Mouse (Mus musculus) 3134 (cell line): Measurements from ENCODE around the gene Klrc1.
"Not testable (repeated sequence)": the region's sequence is repeated elsewhere in the genome, so short reads cannot be mapped to it uniquely, and the experiment has no call there.

Source experiments
- DNase-seq: peaks from one replicate; pipeline ENCODE4 v3.0.0-alpha.2; 2011; ENCODE audit warnings: low spot score; ENCODE audit not compliant: insufficient read length; ENCODE audit errors: extremely low read depth

Klrc1 gene

DNA sequence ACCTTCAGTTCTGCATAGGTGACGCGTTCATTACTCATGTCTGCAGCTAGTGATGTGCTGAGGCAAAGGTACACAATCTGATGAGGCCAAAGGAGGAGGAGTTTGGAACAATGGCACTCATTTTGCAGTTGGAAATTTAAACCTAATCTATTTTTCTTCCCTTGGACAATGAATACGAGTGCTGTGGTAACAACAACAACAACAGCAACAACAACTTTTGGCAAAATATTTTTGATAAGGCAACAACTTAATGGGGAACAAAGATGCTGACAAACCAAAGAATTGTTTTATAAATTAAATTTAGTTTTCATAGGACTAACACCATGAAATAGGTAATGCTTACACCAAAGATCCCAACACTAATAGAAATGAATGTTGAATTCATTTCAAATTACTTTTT is at the start of gene Klrc1:
Klrc1 (minus strand) TSS at position 101 of the 400 bp plus-strand sequence.
- no peak for DNase-seq

DNA sequence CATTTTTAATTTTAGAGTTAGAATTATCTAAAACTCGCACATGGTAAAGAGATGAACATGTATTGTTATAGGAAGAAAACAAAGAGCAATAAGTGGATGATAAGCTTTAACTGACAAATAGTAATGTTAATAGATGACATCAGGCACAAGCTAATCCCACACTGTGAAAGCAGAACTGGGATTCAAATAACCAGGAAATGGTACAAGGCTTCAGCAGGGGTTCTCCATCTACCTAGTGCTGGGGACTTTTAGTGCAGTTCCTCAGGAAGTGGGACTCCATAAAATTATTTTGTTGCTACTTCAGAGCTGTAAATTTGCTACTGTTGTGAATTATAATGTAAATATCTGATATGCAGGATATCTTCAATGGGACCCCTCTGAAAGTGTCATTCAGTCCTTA is 48.5 kb upstream of the Klrc1 start:
- no peak for DNase-seq

DNA sequence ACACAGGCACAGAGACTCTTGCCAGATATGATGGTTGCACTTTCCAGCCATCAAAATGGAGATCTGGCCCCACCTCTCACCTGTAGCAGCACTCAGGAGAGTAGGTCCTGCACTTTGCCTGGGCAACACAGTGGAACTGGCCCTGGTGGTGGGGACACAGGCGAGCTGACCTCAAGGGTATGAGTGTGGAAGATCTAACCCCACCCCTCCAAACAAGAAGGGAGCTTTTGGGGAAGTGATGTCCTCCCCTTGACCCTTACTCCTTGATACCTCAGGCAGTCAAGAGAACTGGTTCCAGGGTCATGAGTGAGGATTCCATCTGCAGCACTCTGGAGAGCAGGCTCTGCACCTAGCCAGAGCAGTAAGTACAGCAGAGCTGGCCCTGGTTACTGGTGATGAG is 42.6 kb upstream of the Klrc1 start:
- no peak for DNase-seq

DNA sequence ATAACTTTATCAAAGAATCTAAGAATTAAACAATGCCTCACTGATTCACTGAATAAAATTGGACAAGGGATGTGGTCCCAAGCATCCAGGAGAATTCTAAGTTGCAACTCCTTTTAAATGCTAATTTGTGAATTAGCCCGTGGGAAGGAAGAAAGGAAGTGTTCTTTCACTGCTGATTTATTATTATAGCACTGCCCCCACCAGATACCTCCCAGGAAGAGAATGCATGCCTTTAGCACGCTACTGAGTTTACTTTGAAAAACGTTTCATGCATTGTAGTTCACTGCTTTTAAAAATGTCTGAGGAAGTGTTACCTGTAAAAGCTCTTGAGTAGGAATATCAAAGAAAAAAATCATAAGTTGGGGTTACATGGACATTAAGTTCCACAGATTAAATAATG is 41.7 kb upstream of the Klrc1 start:
- DNase-seq = no peak

DNA sequence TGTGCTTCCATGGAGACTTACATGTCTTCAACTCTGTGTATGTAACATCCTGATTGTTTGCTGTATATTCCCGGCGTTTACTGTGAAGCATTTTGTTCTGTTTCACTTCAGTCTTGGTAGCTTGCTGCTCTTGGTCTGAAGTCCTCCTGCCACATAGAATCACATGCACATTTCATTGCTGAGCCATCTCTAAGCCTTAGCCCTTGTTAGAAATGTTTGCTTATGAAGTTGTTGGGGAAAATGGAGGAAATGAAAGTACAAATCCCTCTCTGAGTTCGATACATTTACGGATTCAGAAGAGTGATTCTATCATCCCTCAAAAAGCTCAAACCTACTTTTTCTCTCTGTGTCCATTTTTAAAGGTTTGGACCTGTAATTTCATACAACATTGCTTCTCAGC is 38.3 kb upstream of the Klrc1 start, which contains the start of gene Klri1:
Klri1 (minus strand) TSS at position 101 of the 400 bp plus-strand sequence.
- no peak for DNase-seq

DNA sequence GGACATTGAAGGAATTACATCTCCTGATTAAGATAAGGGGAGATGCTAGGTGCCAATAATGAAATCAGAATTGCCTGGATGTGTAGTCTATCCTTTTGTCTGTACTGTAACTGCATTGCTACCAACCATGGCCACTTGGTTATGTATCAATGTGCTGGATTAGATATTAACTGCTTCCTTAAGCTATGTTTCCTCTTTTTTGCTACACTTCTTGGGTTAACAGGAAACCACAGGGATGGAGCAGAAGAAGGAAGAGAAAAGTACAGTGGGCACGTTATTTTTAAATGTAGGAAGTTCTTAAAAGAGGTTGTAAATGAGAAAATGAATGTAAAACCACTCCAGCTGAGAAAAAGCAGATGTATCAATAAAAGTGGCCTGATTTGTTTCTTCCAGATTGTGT is 34.8 kb upstream of the Klrc1 start:
- DNase-seq = no peak

DNA sequence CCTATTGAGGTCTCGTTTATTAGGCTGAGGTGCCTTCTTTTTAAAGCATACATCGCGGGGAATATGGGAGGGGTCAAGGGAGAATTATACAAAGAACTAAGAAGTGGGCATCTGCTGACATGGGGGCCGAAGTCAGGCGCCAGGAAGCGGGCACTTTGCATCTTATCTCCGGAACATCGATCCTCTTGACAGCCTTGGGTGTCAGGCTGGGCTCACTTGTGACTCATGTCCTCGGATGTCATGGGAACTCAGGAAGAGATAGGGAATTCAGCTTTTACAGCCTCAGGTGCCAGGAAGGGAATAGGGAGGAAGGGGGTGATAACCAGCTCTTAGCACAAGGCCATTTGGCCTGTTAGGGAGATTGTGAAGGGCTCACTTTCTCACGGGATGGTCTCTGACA is 12.7 kb upstream of the Klrc1 start:
- not testable (repeated sequence) for DNase-seq

DNA sequence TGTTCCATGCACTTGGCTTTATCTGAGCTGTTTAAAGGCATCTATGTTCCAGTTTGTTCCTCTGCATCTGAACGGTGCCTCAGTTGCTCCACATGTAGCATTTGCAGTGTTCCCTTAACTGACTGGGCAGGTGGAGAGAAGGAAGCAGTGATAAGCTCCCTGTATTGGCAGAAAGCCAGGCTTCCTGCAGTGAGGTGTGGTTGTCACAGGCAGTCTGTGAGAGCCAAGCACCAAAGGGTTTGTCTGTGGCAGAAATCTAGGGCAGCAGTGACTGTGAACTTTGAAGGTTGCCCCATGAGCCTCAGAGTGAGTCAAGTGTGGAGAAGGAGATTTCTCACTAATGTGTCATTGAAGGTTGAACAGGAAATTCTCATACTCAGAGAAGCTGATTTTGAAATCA is 1.6 kb upstream of the Klrc1 start:
- DNase-seq = no peak

DNA sequence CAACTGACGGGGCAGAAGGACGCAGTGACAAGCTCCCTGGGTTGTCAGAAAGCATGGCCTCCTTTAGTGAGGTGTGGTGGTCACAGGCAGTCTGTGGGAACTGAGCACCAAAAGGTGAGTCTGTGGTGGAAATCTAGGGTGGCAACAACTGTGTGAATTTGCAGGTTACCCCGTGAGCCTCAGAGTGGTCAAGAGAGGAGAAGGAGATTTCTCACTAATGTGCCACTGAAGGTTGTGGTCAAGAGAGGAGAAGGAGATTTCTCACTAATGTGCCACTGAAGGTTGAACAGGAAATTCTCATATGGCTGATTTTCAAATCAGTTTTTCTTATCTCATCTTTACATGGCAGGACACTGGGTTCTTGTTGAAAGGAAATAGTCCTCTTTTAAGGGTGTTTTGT is 17.5 kb downstream of the Klrc1 start:
- not testable (repeated sequence) for DNase-seq

DNA sequence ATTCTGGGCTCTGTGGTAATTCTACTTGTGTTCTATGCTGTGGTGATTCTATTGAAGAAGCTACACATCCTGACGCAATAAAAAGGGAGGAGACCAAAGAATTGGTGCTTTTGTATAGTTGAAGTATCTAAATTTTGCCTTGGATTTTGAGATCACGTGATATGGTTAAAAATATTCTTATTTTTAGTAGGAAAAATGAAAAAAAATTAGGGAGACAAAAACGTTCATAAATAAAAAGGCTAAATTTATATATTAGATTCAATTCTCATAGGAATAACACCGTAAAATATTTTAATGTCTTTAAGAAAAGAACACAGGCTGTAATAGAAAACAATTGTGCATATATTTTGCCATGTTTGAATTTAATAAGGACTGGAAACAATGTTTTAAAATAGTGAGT is 18.2 kb downstream of the Klrc1 start, which contains the start of gene Klrc2:
Klrc2 (minus strand) TSS at position 101 of the 400 bp plus-strand sequence.
- not testable (repeated sequence) for DNase-seq

DNA sequence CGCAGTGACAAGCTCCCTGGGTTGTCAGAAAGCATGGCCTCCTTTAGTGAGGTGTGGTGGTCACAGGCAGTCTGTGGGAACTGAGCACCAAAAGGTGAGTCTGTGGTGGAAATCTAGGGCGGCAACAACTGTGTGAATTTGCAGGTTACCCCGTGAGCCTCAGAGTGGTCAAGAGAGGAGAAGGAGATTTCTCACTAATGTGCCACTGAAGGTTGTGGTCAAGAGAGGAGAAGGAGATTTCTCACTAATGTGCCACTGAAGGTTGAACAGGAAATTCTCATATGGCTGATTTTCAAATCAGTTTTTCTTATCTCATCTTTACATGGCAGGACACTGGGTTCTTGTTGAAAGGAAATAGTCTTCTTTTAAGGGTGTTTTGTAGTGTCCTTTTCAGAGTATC is 34.7 kb downstream of the Klrc1 start:
- DNase-seq = not testable (repeated sequence)

DNA sequence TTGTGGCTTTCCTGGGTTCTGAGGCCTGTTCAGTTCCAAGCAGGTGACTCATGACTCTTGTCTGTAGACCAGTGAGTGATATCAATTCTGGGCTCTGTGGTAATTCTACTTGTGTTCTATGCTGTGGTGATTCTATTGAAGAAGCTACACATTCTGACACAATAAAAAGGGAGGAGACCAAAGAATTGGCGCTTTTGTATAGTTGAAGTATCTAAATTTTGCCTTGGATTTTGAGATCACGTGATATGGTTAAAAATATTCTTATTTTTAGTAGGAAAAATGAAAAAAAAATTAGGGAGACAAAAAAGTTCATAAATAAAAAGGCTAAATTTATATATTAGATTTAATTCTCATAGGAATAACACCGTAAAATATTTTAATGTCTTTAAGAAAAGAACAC is 35.5 kb downstream of the Klrc1 start, which contains the start of gene Klrc3:
Klrc3 (minus strand) TSS at position 101 of the 400 bp plus-strand sequence.
- DNase-seq = not testable (repeated sequence)

DNA sequence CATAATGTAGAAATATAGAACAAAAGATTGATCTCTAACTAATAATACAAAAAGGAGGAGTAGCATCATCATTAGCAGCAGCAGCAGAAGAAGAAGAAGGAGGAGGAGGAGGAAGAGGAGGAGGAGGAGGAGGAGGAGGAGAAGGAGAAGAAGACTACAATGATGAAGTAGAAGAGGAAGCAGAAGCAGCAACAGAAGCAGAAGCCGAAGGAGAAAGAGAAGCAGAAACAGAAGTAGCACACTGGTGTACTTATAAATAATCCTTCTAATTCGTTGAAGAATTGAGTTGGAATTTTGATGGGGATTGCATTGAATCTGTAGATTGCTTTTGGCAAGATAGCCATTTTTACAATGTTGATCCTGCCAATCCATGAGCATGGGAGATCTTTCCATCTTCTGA is 47.7 kb downstream of the Klrc1 start:
- not testable (repeated sequence) for DNase-seq

DNA sequence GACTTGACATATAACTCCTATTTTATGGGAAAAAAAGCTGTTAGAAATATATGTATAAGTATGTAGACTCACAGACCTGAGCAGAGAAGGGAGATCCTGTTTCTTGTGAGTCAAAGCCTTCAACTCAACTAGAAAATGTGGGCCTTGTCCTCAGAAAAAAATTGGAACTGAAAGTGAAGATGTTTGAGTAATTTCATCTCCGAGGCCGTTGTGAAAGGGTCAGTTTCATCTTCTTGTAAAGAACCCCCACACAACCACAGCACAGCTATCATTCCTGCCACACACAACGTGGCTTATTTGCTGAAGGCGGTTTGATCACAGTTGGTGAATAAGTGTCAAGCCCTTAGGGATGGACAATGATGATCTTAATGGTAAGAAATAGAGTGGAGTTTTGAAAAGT is 55.0 kb downstream of the Klrc1 start, which contains the start of gene Klrk1:
Klrk1 (minus strand) TSS at position 130 of the 400 bp plus-strand sequence.
- no peak for DNase-seq
